Mouse (Mus musculus) adrenal gland (tissue): ENCODE results near the gene Ms4a4a.
"Not testable (repeated sequence)": the region's sequence is repeated elsewhere in the genome, so short reads cannot be mapped to it uniquely, and the experiment has no call there.

Experiments
- intact Hi-C: fragments of 180-260 bp; cut with DNase I; formaldehyde crosslinking; loops from one replicate; pipeline ENCODE4 v1.15.1; 2025

The Ms4a4a gene

DNA sequence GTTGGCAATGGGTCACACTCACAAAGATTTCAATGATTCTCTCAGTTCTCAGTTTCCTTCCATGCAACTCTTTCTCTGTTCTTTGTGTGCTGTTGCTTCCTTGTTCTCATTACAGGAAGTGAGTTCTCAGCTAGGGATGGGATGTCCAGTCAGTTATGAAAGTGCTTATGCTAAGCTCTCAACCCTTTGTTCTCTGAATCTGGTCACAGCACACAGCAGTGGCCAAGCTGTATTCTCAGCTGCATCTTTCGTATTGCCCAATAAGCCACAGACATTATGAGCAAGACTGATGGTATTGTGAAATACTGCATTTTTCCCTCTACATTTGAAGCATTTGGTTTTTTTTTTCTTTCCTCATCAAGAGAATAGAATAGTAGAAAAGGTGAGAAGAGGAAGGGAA is 55.9 kb downstream of the Ms4a4a start:
- intact Hi-C loops = not testable (repeated sequence)

DNA sequence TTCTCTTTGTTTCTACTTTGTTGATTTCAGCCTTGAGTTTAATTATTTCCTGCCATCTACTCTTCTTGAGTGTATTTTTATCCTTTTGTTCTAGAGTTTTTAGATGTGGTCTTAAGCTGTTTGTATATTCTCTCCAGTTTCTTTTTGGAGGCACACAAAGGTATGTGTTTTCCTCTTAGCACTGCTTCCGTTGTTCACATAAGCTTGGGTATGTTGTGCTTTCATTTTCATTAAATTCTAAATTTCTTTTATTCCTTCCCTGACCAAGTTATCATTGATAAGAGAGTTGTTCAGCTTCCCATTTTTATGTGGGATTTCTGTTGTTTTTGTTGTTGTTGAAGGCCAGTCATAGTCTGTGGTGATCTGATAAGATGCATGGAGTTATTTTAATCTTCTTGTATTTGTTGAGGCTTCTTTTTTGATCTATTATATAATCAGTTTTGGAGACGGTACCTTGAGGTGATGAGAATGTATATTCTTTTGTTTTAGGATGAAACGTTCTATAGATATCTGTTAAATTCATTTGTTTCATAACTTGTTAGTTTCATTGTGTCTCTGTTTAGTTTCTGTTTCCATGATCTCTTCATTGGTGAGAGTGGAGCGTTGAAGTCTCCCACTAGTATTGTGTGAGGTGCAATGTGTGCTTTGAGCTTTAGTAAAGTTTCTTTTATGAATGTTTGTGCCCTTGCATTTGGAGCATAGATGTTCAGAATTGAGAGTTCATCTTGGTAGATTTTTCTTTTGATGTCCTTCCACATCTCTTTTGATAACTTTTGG is 59.9 kb downstream of the Ms4a4a start:
- intact Hi-C loops = no loop called here
